Mouse (Mus musculus) cerebral cortex, adult 2 months (tissue): ENCODE results near the gene Osbpl7.

Source experiments
- WGBS: fragments of 180-500 bp; shearing (Covaris S2); methylation state at CpG from one replicate; pipeline ENCODE4 v1.1.7; 2018; 5-methylcytosine and 5-hydroxymethylcytosine counted together

The Osbpl7 gene

GRCm38 (mm10) chr11:97082977-97083376, 32.5 kb downstream of the Osbpl7 start:
- 28% methylated on average over 11 of the region's 11 CpGs for WGBS

GRCm38 (mm10) chr11:97083401-97084140, 33.1 kb downstream of the Osbpl7 start:
- WGBS = 35% methylated on average over 22 of the region's 22 CpGs

GRCm38 (mm10) chr11:97084821-97085505, 34.5 kb downstream of the Osbpl7 start:
- 88% methylated on average over 15 of the region's 15 CpGs for WGBS

GRCm38 (mm10) chr11:97086365-97086764, 35.9 kb downstream of the Osbpl7 start:
- 62% methylated on average over 6 of the region's 6 CpGs for WGBS

GRCm38 (mm10) chr11:97094600-97094999, 44.2 kb downstream of the Osbpl7 start:
- whole genome bisulfite sequencing = 69% methylated on average over 2 of the region's 2 CpGs

GRCm38 (mm10) chr11:97098791-97099190, 48.4 kb downstream of the Osbpl7 start:
- WGBS = 35% methylated on average over 18 of the region's 18 CpGs

GRCm38 (mm10) chr11:97101722-97102121, 51.3 kb downstream of the Osbpl7 start:
- WGBS = 25% methylated on average over 9 of the region's 9 CpGs

- WGBS = 92% methylated on average over 10 of the region's 10 CpGs
These were observed 53.0 kb downstream of the Osbpl7 start for GRCm38 (mm10) chr11:97103163-97104090.

GRCm38 (mm10) chr11:97104091-97104483, 53.7 kb downstream of the Osbpl7 start:
- WGBS = 95% methylated on average over 9 of the region's 9 CpGs

GRCm38 (mm10) chr11:97108976-97109375, 58.5 kb downstream of the Osbpl7 start:
- WGBS = 72% methylated on average over 16 of the region's 16 CpGs

GRCm38 (mm10) chr11:97112519-97113125, 62.2 kb downstream of the Osbpl7 start:
- WGBS = 93% methylated on average over 9 of the region's 9 CpGs

GRCm38 (mm10) chr11:97114671-97115601, 64.5 kb downstream of the Osbpl7 start, which contains the start of gene Tbx21:
Gene Tbx21, minus strand, starts transcription at chr11:97115331.
- WGBS = under 1% methylated on average over 87 of the region's 87 CpGs

GRCm38 (mm10) chr11:97115797-97116196, 65.4 kb downstream of the Osbpl7 start:
- 13% methylated on average over 11 of the region's 11 CpGs for WGBS
